Mouse (Mus musculus): ENCODE results near the gene Sipa1l1. TPM values are rescaled to one million over a fixed set of nuclear protein-coding genes. Genes with fewer than 3 reads are reported as not detected.
A peak's percentile ranks its signal among the peaks of the same experiment; 100 is the strongest.

Gene Sipa1l1
- polyA plus RNA-seq, 1 experiment from 2014 or later: 11.2 TPM

DNA sequence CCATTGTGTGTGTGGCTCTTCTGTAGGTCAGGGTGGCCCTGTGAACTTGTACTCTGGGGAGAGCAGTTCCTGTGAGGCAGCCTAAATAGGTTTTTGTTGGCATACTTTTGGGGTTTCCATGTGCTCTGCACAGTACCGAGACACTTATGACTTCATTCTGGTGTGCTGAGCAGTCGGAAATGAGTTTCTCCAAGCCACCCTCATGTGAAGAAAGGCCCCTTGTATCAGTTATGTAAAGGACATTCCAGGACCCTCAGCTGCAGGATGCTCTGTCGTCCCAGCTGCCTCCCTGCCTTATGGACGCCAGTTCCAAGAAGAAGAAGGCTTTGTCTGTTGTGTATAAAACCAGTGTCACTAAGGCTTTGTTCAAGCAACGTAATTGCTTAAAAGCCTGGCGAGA lies 116.9 kb downstream of the Sipa1l1 start:
- Histone ChIP-seq H3K27me3 (ENCODE audit: control insufficient read depth, insufficient read depth, low read depth, low read length) (no peaks in the 10 kb centered on the region), H3K9ac (ENCODE audit: low read depth, low read length) (no peak overlapping the region), H3K4me1 (ENCODE audit: control insufficient read depth, insufficient read depth, low read length) (peaks cover 5% of the 10 kb centered on the region; the same call in 1 of the 2 replicates), H3K4me2 (ENCODE audit: low read length) (no peak overlapping the region), H3K36me3 (ENCODE audit: control insufficient read depth, insufficient read depth, low read length) (no peaks in the 10 kb centered on the region), H3K27ac (ENCODE audit: low read length) (no peak overlapping the region), H3K9me3 (replicated peaks; ENCODE audit: control insufficient read depth, low read length, poor library complexity, severe bottlenecking) (no peaks in the 10 kb centered on the region), H3K4me3 (ENCODE audit: low read depth, low read length) (no peak overlapping the region)
- ATAC-seq: no peak
- 43% methylated on average over 6 of the region's 6 CpGs for WGBS

DNA sequence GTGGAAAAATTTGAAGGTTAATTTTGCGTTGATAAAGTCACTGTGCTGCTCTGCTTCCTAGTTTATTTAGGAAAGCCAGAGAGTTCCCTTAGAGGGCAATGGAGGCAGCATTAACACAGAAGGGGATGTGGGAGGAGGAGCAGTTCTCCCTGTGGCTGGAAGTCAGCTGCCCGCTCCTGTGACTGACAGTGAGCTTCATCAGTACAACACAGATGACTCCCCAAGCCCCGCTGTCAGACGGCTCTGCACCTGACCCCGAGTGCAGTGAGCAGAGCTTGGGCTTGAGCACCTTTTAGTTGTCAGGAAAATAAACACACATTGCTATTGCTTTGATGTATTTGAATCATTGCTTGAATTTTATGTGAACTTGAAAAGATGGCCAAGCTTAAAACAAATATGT lies 117.7 kb downstream of the Sipa1l1 start:
- Histone ChIP-seq H3K9me3 (replicated peaks; ENCODE audit: control insufficient read depth, low read length, poor library complexity, severe bottlenecking) (no peaks in the 10 kb centered on the region), H3K36me3 (ENCODE audit: control insufficient read depth, insufficient read depth, low read length) (no peaks in the 10 kb centered on the region), H3K27ac (ENCODE audit: low read length) (no peak overlapping the region), H3K9ac (ENCODE audit: low read depth, low read length) (no peak overlapping the region), H3K4me1 (ENCODE audit: control insufficient read depth, insufficient read depth, low read length) (peaks cover 5% of the 10 kb centered on the region; the same call in 1 of the 2 replicates), H3K27me3 (ENCODE audit: control insufficient read depth, insufficient read depth, low read depth, low read length) (no peaks in the 10 kb centered on the region), H3K4me2 (ENCODE audit: low read length) (no peak overlapping the region), H3K4me3 (ENCODE audit: low read depth, low read length) (no peak overlapping the region)
- no peak for ATAC-seq
- WGBS: 50% methylated on average over 5 of the region's 5 CpGs

DNA sequence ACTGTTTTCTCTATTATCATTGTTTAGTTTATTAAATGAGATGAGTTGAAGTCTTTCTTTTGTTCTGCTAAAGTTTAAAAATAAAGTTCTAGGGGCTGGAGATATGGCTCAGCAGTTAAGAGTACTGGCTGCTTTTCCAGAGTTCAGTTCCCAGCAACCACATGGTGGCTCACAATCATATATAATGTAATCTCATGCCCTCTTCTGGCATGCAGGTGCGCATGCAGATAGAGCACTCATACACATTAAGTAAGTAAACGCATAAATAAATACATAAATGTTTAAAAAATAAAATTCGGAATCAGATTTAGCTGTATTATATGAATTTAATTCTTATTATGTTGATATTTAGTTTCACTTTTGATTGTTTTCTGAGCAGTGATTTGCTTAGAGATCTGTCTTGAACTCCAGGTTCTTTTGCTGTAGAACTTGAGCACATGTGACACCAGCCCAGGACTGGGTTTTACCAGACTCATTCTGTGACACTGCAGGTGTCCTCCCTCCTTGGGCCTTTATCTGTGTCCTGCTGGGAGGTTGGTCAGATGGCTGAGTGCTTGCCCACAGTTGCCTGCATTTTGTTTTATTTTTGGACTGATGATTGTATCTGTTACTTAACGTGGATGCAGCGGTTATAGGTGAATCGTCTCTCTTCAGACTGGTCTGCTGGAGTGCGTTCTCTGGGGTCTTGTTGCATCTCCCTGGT lies 124.6 kb downstream of the Sipa1l1 start:
- no peaks in the 10 kb centered on the region for H3K9me3 ChIP-seq (replicated peaks; ENCODE audit: control insufficient read depth, low read length, poor library complexity, severe bottlenecking)
- H3K4me3 ChIP-seq (ENCODE audit: low read depth, low read length): no peak overlapping the region
- no peaks in the 10 kb centered on the region for H3K36me3 ChIP-seq (ENCODE audit: control insufficient read depth, insufficient read depth, low read length)
- H3K27ac ChIP-seq (ENCODE audit: low read length): no peak overlapping the region
- H3K4me1 ChIP-seq (ENCODE audit: control insufficient read depth, insufficient read depth, low read length): no peaks in the 10 kb centered on the region
- H3K27me3 ChIP-seq (ENCODE audit: control insufficient read depth, insufficient read depth, low read depth, low read length): no peaks in the 10 kb centered on the region
- no peak for ATAC-seq
- no peak overlapping the region for H3K4me2 ChIP-seq (ENCODE audit: low read length)
- 93% methylated on average over 7 of the region's 7 CpGs for WGBS
- H3K9ac ChIP-seq (ENCODE audit: low read depth, low read length): no peak overlapping the region

DNA sequence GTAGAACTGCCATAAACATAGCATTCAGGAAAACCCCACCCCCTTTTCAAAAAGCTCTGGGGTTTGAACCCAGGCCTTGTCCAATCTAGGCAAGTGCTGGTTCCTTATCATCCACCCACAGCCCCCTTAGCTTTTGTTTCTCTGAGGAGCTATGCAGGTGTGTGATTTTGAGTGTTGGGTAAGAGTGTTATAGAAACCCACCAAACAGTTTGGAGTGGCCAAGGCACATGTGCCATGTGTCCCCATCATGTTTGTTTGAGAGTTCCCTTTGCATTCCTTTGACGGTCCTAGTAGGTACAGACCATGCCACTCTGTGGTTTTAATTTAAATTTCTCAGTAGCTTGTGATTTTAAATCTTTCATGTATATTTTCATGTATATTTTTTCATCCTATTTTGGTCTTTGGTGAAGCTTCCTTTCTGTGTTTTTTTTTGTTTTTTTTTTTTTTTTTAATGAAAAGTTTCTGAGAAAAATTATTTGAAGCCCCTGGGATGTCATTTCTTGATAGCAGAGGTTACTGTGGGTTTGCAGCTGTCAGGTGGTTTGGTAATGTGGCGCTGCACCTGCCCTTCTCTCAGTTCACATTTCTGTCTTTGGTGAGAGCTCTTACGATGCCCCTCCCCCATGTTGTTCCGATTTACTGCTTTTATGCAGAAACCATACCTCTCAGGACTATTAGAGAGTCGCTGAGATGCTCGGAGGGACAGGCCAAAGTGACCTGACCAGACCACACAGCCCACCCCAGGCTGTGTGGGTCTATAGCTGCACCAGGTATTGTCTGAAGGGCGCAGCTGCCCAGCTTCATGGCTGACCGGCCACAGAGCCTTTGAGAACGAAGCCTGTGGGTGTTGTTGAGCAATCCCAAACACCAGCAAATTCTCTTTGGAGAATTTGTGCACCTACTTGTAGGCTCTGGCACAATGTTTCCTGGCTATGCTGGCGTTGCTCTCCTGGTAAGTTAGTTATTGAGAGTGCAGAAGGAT lies 126.1 kb downstream of the Sipa1l1 start:
- H3K4me1 ChIP-seq (ENCODE audit: control insufficient read depth, insufficient read depth, low read length): no peaks in the 10 kb centered on the region
- no peak overlapping the region for H3K9ac ChIP-seq (ENCODE audit: low read depth, low read length)
- 58% methylated on average over 10 of the region's 10 CpGs for WGBS
- no peaks in the 10 kb centered on the region for H3K36me3 ChIP-seq (ENCODE audit: control insufficient read depth, insufficient read depth, low read length)
- no peaks in the 10 kb centered on the region for H3K27me3 ChIP-seq (ENCODE audit: control insufficient read depth, insufficient read depth, low read depth, low read length)
- no peak overlapping the region for H3K4me2 ChIP-seq (ENCODE audit: low read length)
- H3K9me3 ChIP-seq (replicated peaks; ENCODE audit: control insufficient read depth, low read length, poor library complexity, severe bottlenecking): no peaks in the 10 kb centered on the region
- no peak overlapping the region for H3K4me3 ChIP-seq (ENCODE audit: low read depth, low read length)
- no peak overlapping the region for H3K27ac ChIP-seq (ENCODE audit: low read length)
- ATAC-seq: no peak

DNA sequence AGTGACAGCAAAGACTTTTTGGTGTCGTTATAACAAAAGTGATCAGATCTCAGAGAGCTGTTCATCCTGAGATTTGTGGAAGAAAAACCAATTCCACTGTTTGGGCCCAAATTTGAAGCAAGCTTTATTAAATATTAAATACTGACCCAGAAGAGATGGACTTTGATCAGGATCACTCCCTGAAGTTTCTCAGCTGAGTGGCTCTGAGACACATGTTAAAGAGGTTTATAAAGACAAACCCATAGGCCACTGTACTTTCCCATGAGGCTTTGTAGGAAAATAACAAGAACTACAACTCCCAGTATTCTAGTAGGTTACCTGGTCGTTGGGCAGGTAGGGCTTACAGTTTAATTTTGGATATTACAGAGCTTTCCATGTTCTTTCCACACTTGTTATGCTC lies 127.2 kb downstream of the Sipa1l1 start:
- Histone ChIP-seq H3K27me3 (ENCODE audit: control insufficient read depth, insufficient read depth, low read depth, low read length) (no peaks in the 10 kb centered on the region), H3K4me2 (ENCODE audit: low read length) (no peak overlapping the region), H3K9me3 (replicated peaks; ENCODE audit: control insufficient read depth, low read length, poor library complexity, severe bottlenecking) (no peaks in the 10 kb centered on the region), H3K36me3 (ENCODE audit: control insufficient read depth, insufficient read depth, low read length) (no peaks in the 10 kb centered on the region), H3K27ac (ENCODE audit: low read length) (no peak overlapping the region), H3K4me3 (ENCODE audit: low read depth, low read length) (no peak overlapping the region), H3K9ac (ENCODE audit: low read depth, low read length) (no peak overlapping the region), H3K4me1 (ENCODE audit: control insufficient read depth, insufficient read depth, low read length) (no peaks in the 10 kb centered on the region)
- 86% methylated on average over 2 of the region's 2 CpGs for whole genome bisulfite sequencing
- no peak for ATAC-seq

DNA sequence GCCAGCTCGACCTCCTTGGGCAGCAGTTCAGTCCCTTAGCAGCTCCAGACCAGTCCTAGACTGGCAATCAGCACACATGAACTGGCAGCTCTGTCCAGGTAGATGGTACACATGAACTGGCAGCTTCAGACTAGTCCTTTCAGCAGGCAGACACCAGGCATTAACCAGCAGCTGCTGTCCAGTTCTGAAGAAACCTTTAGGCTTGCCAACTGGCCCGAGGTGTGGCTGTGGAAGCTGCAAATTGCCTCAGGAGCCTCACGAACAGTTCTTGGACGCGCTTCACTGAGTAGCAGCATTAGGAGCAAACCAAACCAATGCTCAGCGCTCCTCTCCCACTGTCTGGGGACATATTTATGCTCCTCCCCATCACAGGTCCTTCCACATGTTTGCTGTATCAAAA lies 128.1 kb downstream of the Sipa1l1 start:
- Histone ChIP-seq H3K36me3 (ENCODE audit: control insufficient read depth, insufficient read depth, low read length) (no peaks in the 10 kb centered on the region), H3K9ac (ENCODE audit: low read depth, low read length) (no peak overlapping the region), H3K4me2 (ENCODE audit: low read length) (no peak overlapping the region), H3K9me3 (replicated peaks; ENCODE audit: control insufficient read depth, low read length, poor library complexity, severe bottlenecking) (no peaks in the 10 kb centered on the region), H3K27ac (ENCODE audit: low read length) (no peak overlapping the region), H3K4me1 (ENCODE audit: control insufficient read depth, insufficient read depth, low read length) (no peaks in the 10 kb centered on the region), H3K4me3 (ENCODE audit: low read depth, low read length) (no peak overlapping the region), H3K27me3 (ENCODE audit: control insufficient read depth, insufficient read depth, low read depth, low read length) (no peaks in the 10 kb centered on the region)
- WGBS: 78% methylated on average over 6 of the region's 6 CpGs
- ATAC-seq: no peak

DNA sequence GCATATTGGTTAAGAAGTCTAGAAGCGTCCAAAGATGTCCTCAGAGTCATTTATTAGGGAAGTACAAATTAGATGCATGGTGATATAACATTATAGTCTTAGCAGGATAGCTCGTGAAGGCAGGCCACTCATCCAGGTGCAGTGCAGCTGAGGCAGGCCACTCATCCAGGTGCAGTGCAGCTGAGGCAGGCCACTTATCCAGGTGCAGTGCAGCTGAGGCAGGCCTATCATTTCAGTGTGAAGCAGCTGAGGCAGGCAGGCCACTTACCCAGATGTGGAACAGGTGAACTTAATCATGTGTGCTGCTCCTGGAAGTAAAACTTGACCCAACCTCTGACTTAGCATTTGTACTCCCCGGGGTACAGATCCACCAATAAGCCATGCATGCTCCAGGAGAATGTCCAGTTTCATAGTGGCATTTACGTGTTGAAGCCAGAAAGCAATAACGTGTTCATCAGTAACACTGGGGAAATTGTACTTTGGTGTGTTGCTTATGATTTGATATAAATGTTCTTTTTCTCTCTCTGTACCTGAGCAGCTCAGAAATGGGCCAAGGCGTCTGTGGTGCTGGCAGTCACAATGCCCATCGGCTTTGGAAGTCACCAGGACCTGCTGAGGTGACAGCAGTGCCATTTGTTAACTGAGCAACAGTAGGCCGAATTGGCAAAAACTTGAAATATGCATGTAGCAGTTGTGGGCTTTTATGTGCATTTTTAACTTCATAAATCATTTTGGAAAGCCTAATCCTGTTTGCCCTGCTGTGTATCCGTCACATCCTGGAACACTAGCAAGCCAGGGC lies 129.7 kb downstream of the Sipa1l1 start:
- Histone ChIP-seq H3K4me3 (ENCODE audit: low read depth, low read length) (no peak overlapping the region), H3K36me3 (ENCODE audit: control insufficient read depth, insufficient read depth, low read length) (no peaks in the 10 kb centered on the region), H3K27ac (ENCODE audit: low read length) (no peak overlapping the region), H3K27me3 (ENCODE audit: control insufficient read depth, insufficient read depth, low read depth, low read length) (no peaks in the 10 kb centered on the region), H3K9me3 (replicated peaks; ENCODE audit: control insufficient read depth, low read length, poor library complexity, severe bottlenecking) (no peaks in the 10 kb centered on the region), H3K9ac (ENCODE audit: low read depth, low read length) (no peak overlapping the region), H3K4me2 (ENCODE audit: low read length) (no peak overlapping the region), H3K4me1 (ENCODE audit: control insufficient read depth, insufficient read depth, low read length) (no peaks in the 10 kb centered on the region)
- 89% methylated on average over 9 of the region's 9 CpGs for WGBS
- no peak for ATAC-seq

DNA sequence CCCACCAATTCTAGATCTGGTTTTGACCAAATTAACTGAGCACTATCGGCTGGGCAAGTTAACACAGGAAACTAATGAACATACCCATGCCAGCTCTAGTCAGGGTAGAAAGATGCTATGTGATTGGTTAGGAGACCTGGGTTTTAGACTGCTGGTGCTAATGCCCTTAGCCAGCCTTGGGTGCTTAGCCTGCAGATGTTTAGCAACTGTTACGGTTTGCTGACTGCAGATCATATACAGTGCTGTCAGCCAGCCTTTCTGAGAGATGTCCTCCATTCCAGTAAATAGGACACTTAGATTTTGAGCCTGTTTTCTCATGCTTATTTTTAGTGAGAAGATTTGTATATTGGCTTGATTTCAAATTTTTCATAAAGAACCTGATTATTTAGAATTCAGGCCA lies 135.0 kb downstream of the Sipa1l1 start:
- Histone ChIP-seq H3K36me3 (ENCODE audit: control insufficient read depth, insufficient read depth, low read length) (no peaks in the 10 kb centered on the region), H3K27ac (ENCODE audit: low read length) (peak overlapping the region; percentile 10; the same call in 1 of the 2 replicates), H3K4me3 (ENCODE audit: low read depth, low read length) (no peak overlapping the region), H3K4me2 (ENCODE audit: low read length) (no peak overlapping the region), H3K4me1 (ENCODE audit: control insufficient read depth, insufficient read depth, low read length) (0 out of 2 replicates have a peak, but pooled peaks cover 6% of the 10 kb centered on the region), H3K9me3 (replicated peaks; ENCODE audit: control insufficient read depth, low read length, poor library complexity, severe bottlenecking) (no peaks in the 10 kb centered on the region), H3K9ac (ENCODE audit: low read depth, low read length) (no peak overlapping the region), H3K27me3 (ENCODE audit: control insufficient read depth, insufficient read depth, low read depth, low read length) (no peaks in the 10 kb centered on the region)
- ATAC-seq: no peak
- WGBS: 74% methylated on average over 2 of the region's 2 CpGs

Measured in midbrain, embryonic 16.5 days (tissue).